Mouse (Mus musculus): ENCODE data around the gene Uba2. TPM values are rescaled to one million over a fixed set of nuclear protein-coding genes. Genes with fewer than 3 reads are reported as not detected.

Gene Uba2
- total RNA-seq, 2 experiments from 2014 or later, result 52.3 to 130 TPM

- no peak for ATAC-seq (replicated peaks; ENCODE audit: low FRiP score, poor library complexity, severe bottlenecking)
Observed at GRCm38 (mm10) chr7:34109190-34109589, 60.2 kb downstream of the Uba2 start.

GRCm38 (mm10) chr7:34101276-34101675 lies 68.1 kb downstream of the Uba2 start:
- no peak for ATAC-seq (replicated peaks; ENCODE audit: low FRiP score, poor library complexity, severe bottlenecking)

- no peak for ATAC-seq (replicated peaks; ENCODE audit: low FRiP score, poor library complexity, severe bottlenecking)
Observed at GRCm38 (mm10) chr7:34100002-34100401, 69.4 kb downstream of the Uba2 start.

GRCm38 (mm10) chr7:34094911-34095481 lies 74.4 kb downstream of the Uba2 start, which contains the start of gene Scgb1b30:
Scgb1b30 (plus strand) TSS chr7:34095431.
- ATAC-seq (replicated peaks; ENCODE audit: low FRiP score, poor library complexity, severe bottlenecking), result no peak

Other genes starting within 250 kb of the Uba2 start
- not detected in 2 replicates for gene Scgb2b26, start 224.6 kb downstream of the Uba2 start, total RNA-seq (2015; ENCODE audit: low replicate concordance)
- gene Scgb2b26, start 224.6 kb downstream of the Uba2 start, total RNA-seq (2017; ENCODE audit: low replicate concordance), result not detected in 2 replicates
- gene Scgb2b27, start 155.7 kb downstream of the Uba2 start, total RNA-seq (2015; ENCODE audit: low replicate concordance), result not detected in 2 replicates
- gene Scgb2b27, start 155.7 kb downstream of the Uba2 start, total RNA-seq (2017; ENCODE audit: low replicate concordance), result not detected in 2 replicates
- gene Scgb1b27, start 148.1 kb downstream of the Uba2 start, total RNA-seq (2015; ENCODE audit: low replicate concordance), result not detected in 2 replicates
- not detected in 2 replicates for gene Scgb1b27, start 148.1 kb downstream of the Uba2 start, total RNA-seq (2017; ENCODE audit: low replicate concordance)
- not detected in 2 replicates for gene Scgb1b30, start 74.2 kb downstream of the Uba2 start, total RNA-seq (2015; ENCODE audit: low replicate concordance)
- gene Scgb1b30, start 74.2 kb downstream of the Uba2 start, total RNA-seq (2017; ENCODE audit: low replicate concordance), result not detected in 2 replicates
- not detected in 2 replicates for gene Wtip, start 36.3 kb downstream of the Uba2 start, total RNA-seq (2015; ENCODE audit: low replicate concordance)
- not detected in 2 replicates for gene Wtip, start 36.3 kb downstream of the Uba2 start, total RNA-seq (2017; ENCODE audit: low replicate concordance)
- gene Pdcd2l, start 27.1 kb upstream of the Uba2 start, total RNA-seq (2015; ENCODE audit: low replicate concordance), result 8.3 and 26.0 TPM in 2 replicates
- 2.0 and 15.0 TPM in 2 replicates for gene Pdcd2l, start 27.1 kb upstream of the Uba2 start, total RNA-seq (2017; ENCODE audit: low replicate concordance)
- 91.5 and 119 TPM in 2 replicates for gene Gpi1, start 60.7 kb upstream of the Uba2 start, total RNA-seq (2015; ENCODE audit: low replicate concordance)
- 60.7 and 90.5 TPM in 2 replicates for gene Gpi1, start 60.7 kb upstream of the Uba2 start, total RNA-seq (2017; ENCODE audit: low replicate concordance)
- not detected in 2 replicates for gene Gm6096, start 81.4 kb upstream of the Uba2 start, total RNA-seq (2015; ENCODE audit: low replicate concordance)
- gene Gm6096, start 81.4 kb upstream of the Uba2 start, total RNA-seq (2017; ENCODE audit: low replicate concordance), result 3.3 TPM in 1 of 2 replicates, not detected in the other
- 44.0 and 52.8 TPM in 2 replicates for gene 4931406P16Rik, start 144.0 kb upstream of the Uba2 start, total RNA-seq (2015; ENCODE audit: low replicate concordance)
- gene 4931406P16Rik, start 144.0 kb upstream of the Uba2 start, total RNA-seq (2017; ENCODE audit: low replicate concordance), result 32.6 and 35.5 TPM in 2 replicates
- 116 and 158 TPM in 2 replicates for gene Lsm14a, start 223.7 kb upstream of the Uba2 start, total RNA-seq (2015; ENCODE audit: low replicate concordance)
- gene Lsm14a, start 223.7 kb upstream of the Uba2 start, total RNA-seq (2017; ENCODE audit: low replicate concordance), result 129 and 190 TPM in 2 replicates